Mouse (Mus musculus): Measurements from ENCODE around the gene Eef1a2. TPM values are rescaled to one million over a fixed set of nuclear protein-coding genes. Genes with fewer than 3 reads are reported as not detected.

The Eef1a2 gene
- total RNA-seq, 2 experiments from 2014 or later, result 1,438 to 1,541 TPM

- intact Hi-C loops (cut with DNase I), result no loop called here
- DNase-seq (ENCODE audit: low spot score), result no peak
These were observed 21.4 kb downstream of the Eef1a2 start for GRCm38 (mm10) chr2:181135446-181135818.

GRCm38 (mm10) chr2:181134591-181135445 lies 22.0 kb downstream of the Eef1a2 start, which contains the start of gene Kcnq2:
Gene Kcnq2 (minus strand): TSS chr2:181135300.
- no peak for DNase-seq (ENCODE audit: low spot score)
- intact Hi-C loops (cut with DNase I), result no loop called here

DNA sequence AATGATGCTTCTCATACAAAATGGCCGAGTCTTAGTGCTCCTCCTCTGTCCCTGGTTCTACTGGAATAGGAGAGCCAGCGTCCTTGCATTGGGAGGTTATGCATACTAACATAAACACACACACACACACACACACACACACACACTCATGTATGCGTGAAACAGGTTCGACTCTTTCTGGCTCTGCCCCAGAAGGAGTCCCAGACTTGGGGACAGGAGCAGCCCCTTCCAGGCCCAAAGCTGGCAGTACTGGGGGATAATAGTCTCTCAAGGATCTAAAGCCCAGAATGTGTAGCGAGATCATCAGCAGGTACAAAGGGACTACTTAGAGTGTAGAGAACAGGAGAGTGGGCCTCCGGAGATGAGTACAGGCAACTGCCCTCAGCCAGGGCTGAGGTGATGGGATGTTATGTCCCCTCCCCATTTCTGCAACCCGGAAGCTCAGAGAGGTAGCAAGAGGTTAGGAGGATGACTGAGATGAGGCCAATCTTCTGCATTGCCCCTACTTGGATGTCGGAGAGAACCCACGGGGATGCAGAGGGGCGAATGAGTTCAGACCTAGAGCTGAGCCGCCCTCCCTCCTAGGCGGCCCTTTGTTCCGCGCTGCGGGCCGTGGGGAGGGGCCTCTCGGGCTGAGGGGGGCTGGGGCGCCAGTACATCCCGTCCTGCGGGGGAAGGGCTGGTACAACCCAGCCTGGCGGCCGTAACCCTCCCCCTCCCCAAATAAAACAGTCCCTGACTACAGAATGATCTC lies 22.8 kb downstream of the Eef1a2 start:
- intact Hi-C loops (cut with DNase I), result no loop called here
- DNase-seq (ENCODE audit: low spot score), result no peak

GRCm38 (mm10) chr2:181130245-181130644 lies 26.6 kb downstream of the Eef1a2 start:
- no peak for DNase-seq (ENCODE audit: low spot score)
- intact Hi-C loops (cut with DNase I), result no loop called here

DNA sequence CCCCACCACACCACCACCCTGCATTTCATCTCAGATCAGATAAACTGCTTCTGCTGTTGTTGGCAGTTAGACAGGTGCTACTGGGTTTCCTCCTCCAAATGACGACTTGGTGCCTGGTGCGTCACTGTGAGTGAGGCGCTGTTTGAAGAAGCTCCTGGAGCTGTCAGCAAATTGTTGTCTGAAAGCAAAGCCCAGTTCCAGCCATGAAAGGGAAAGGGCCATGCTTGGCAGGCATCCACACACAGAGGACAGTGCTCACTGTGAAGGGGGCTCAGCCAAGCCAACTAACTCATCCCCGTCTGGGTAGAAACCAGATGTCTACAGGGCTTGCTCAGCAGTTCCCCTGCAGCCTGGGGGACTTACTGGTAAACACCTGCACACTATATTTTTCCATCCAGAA lies 27.9 kb downstream of the Eef1a2 start:
- no peak for DNase-seq (ENCODE audit: low spot score)

GRCm38 (mm10) chr2:181127786-181128185 lies 29.0 kb downstream of the Eef1a2 start:
- no peak for DNase-seq (ENCODE audit: low spot score)
- intact Hi-C loops (cut with DNase I), result no loop called here

More for the DNA sequence above, 27.9 kb downstream of the Eef1a2 start:
- intact Hi-C loops (cut with DNase I), result no loop called here

DNA sequence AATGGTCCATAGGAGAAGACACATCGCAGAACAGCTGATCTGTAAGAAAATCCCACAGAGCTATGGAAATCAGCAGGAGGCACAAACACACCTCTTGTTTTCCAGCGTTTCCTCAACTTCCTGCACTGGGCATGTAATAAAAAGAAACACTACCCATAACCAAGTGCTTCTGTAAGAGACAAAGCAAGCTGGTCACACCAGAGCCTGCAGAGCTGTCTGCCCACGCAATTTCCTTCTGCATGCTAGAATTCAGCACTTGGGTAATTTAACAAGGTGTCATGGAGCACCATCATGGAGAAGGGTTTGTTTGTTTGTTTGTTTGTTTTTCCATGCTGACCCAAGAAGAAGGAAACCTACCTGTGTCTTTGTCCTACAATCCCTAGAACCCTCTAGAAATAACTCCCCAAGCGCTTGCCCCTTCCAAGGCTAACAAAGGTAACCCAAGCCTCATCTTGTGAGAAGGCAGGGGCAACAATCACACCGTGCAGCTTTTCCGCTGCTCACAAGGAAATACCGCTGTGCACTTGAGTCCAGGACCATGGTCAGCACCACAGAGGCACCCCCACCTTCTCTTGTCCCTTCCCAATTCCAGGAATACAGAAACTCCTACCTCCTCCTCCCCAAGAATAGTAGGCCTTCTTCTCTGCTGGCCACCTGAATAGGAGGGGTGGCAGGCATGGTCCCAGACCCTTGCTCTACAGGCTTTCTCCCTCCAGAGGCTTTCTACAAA lies 30.9 kb downstream of the Eef1a2 start:
- intact Hi-C loops (cut with DNase I), result no loop called here
- DNase-seq (ENCODE audit: low spot score), result no peak

DNA sequence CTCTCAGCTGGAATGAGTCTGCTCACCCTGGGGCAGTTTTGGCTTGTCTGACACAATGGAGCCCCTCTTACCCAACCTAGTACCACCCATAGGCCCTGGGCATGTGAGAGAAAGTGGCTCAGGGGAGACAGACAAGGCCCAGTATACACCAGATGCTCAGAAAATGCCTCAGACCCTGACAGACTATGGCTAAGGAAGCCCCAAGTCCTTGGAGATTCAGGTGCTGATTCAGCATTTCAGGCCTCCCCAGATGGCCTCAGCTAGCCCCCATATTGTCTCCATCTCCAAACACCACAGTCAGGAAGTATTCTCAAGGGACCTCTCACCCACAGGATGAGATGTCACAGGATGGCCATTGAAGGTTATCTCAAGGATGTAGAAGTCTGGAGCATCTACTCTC lies 34.2 kb downstream of the Eef1a2 start:
- no peak for DNase-seq (ENCODE audit: low spot score)
- intact Hi-C loops (cut with DNase I), result no loop called here

DNA sequence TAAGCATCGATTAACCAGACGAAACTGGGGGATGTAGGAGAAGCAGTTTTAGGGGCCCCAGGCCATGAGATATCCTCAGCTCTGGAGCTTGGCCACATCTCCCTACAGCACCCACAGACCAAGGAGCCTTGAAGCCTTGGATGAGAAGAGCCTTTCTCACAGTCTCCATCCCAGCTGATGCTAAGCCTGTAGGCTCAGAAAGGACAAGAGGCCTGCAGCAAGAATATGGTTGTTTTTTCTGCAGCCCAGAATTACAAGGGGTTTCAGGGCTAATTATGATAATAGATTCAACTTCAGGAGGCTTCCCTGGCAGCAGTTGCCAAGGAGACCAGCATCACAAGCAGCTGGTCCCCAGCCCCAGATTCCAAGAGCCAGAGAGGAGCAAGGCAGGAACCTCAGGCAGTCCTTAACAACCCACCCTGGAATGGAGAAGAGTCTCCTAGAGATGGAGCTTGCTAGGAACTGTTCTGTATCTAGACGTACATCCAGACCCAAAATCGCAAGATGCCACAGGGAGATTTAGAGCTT lies 35.8 kb downstream of the Eef1a2 start:
- intact Hi-C loops (cut with DNase I), result no loop called here
- no peak for DNase-seq (ENCODE audit: low spot score)

DNA sequence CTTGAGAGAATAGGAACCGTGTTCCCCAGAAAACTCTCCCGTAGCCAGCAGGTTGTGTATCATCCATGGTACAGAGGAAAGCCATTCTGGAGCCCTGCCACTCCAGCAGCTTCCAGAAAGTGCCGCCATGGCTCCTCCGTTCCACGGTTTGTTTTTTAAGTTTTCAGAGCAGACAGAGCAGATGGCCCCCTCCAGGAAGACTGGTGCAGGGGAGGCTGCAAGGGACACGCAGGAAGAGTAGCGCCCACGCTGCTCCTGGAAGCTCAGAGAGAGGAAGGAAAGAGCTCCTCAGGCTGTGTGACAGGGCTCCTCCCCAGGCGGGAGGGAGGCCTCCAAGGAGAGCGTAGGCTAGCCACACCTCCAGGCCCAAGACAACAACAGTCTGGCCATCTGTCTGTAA lies 36.9 kb downstream of the Eef1a2 start:
- DNase-seq (ENCODE audit: low spot score), result no peak
- intact Hi-C loops (cut with DNase I), result no loop called here

DNA sequence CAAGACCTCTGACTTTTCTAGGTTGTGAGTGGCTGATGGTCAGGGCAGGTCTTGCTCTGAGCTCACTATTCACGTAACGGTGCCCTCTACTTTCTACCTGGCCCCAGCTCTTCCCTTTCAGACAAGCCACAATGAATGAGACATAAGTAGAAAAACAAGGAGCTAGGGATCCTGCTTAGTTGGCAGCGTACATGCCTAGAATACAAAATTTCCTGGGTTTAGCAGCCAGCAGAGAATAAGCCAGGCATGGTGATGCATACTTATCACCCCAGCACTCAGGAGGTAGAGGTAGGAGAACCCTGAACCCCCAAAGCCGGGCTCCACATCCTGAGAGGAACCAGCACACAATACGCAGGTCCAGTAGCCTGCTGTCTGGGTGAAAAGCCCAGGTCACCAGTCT lies 40.4 kb downstream of the Eef1a2 start:
- DNase-seq (ENCODE audit: low spot score), result no peak
- intact Hi-C loops (cut with DNase I), result no loop called here

DNA sequence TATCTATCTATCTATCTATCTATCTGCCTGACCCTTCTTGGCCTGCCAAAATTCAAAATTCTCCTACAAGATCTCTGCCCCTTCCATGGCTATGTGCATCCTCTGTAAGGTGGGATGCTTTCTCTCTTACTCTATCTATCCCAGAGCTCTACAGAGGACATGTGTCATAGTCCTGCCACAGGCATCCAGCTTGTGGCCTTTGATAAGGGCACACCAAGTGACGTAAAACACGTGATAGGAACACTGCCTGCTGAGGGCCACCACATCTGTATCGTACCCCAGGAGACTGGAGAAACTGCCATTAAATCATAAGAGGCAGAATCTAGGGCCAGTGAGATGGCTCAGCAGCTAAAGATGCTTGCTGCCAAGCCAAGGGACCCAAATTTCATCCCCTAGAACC lies 41.4 kb downstream of the Eef1a2 start:
- intact Hi-C loops (cut with DNase I), result no loop called here
- DNase-seq (ENCODE audit: low spot score), result no peak

DNA sequence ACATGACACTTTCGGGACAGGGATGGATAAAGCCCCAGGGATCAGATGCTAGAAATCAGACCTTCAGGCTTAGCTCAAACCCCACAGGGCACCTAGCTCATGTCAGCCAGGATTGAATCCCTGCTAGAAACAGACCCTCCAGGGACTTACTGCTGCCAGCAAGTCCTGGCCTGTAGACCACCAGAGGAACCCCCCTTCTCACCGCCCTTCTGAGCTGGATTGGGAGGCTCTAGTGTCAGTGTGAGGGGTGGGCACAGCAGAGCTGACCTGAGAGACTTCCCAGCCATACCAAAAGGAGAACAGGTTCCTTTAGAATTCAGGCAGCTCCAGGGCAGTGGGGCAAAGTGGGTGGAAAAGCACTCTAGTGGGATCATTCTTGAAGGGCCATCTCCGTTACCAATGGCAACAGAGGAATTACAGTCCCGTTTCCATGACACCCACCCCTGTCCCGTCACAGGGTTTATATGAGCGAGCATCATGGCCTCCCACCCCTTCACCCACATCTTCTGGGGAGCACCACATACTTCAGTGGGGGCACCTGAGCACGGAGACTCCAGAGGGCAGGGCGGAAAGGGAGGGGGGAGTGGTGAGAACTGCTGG lies 43.0 kb downstream of the Eef1a2 start:
- intact Hi-C loops (cut with DNase I), result loop anchor here (5.0 kb wide), 1 partner anchor 218 kb away; no protein-coding TSS in a partner anchor
- DNase-seq (ENCODE audit: low spot score), result no peak

- intact Hi-C loops (cut with DNase I), result loop anchor here (5.0 kb wide), 1 partner anchor 221 kb away; no protein-coding TSS in a partner anchor
- no peak for DNase-seq (ENCODE audit: low spot score)
These were observed 45.1 kb downstream of the Eef1a2 start for GRCm38 (mm10) chr2:181111665-181112064.

DNA sequence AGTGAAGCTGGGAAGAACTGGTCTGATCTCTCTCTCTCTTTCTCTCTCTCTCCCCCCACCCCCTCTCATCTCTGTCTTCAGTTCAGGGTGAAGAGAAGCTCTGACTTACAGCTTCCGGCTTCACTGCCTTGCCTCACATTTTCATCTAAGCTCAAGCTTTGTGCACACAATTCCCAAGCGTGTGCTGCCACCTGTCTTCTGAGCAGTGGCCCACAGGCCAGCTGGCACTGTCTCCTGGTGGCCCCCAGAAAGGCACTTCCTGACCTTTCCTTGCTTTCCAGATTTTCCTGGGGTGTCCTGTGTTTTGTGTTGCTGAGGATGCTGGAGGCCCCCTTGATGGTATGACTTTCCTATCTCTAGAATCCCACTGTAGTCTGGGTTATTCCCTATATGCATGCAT lies 52.7 kb downstream of the Eef1a2 start:
- intact Hi-C loops (cut with DNase I), result no loop called here
- DNase-seq (ENCODE audit: low spot score), result no peak

GRCm38 (mm10) chr2:181102161-181102560 lies 54.7 kb downstream of the Eef1a2 start:
- no peak for DNase-seq (ENCODE audit: low spot score)
- intact Hi-C loops (cut with DNase I), result no loop called here

DNA sequence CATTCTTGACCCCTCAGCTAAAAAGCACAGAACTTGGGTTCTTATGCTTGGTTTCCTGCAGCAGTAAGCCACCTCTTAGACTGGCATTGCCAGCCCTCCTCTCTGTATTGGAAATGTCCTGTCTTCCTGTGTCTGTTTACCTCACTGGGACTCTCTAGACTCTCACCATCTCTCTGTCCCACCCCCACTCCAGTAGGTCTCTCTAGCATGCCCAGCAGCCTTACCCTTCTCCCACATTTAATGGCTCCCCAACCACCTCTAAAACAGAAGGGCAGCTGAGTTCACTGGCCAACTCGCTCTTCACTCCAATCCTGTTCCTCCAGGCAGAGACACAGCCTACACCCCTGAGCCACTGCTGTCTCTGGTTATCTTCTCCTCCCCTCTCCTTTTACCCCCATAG lies 55.2 kb downstream of the Eef1a2 start:
- intact Hi-C loops (cut with DNase I), result no loop called here
- DNase-seq (ENCODE audit: low spot score), result no peak

DNA sequence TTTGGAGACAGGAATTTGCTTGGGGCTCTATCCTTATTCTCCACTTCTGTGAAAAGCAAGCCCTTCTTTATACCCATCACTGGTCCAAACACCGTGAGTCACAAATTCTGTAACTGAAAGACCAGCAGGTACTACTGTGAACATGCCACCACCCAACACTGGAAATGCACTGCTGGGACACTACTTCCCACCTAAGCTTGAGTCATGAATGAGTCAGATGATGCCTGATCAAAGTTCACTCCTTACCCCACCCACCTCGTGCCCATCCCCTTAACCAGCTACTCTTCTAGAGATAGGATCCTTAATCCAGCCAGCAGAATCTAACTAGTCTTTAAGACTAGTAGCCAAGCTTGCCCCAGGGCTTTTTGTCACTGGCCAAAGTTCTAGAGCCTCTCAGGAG lies 56.7 kb downstream of the Eef1a2 start:
- DNase-seq (ENCODE audit: low spot score), result no peak
- intact Hi-C loops (cut with DNase I), result no loop called here
